Mouse (Mus musculus): ENCODE data around the gene Slc39a13. TPM values are rescaled to one million over a fixed set of nuclear protein-coding genes. Genes with fewer than 3 reads are reported as not detected.

The Slc39a13 gene
- polyA plus RNA-seq, 1 experiment, result 28.0 TPM

- Histone ChIP-seq H3K4me1 (peaks cover 95% of the 10 kb centered on the region), H3K9me3 (no peaks in the 10 kb centered on the region)
Measured at GRCm38 (mm10) chr2:91082844-91083243, 12.6 kb upstream of the Slc39a13 start.

GRCm38 (mm10) chr2:91081775-91082695 is 11.8 kb upstream of the Slc39a13 start, which contains the start of gene Spi1:
Gene Spi1 (plus strand): TSS chr2:91082390.
- Histone ChIP-seq H3K4me3 (replicated peaks) (peak within 1 kb of the TSS; percentile 87), H3K9me3 (no peaks in the 10 kb centered on the region), H3K27me3 (replicated peaks) (no peaks in the 10 kb centered on the region), H3K36me3 (replicated peaks; ENCODE audit: low read length) (no peaks in the 10 kb centered on the region), H3K4me1 (peaks cover 89% of the 10 kb centered on the region)
- TF ChIP-seq FLI1 (IDR thresholded peaks at IDR 0.05; ENCODE audit: low read length) (no peak), GATA1 (IDR thresholded peaks at IDR 0.05; ENCODE audit: borderline replicate concordance, low read length) (no peak)

More at GRCm38 (mm10) chr2:91082844-91083243, 12.6 kb upstream of the Slc39a13 start:
- Histone ChIP-seq H3K4me3 (replicated peaks) (peak overlapping the region; percentile 87), H3K36me3 (replicated peaks; ENCODE audit: low read length) (no peaks in the 10 kb centered on the region), H3K27me3 (replicated peaks) (no peaks in the 10 kb centered on the region)
- TF ChIP-seq FLI1 (IDR thresholded peaks at IDR 0.05; ENCODE audit: low read length) (peak; percentile 88), GATA1 (IDR thresholded peaks at IDR 0.05; ENCODE audit: borderline replicate concordance, low read length) (no peak)

- H3K4me1 ChIP-seq, result peaks cover 81% of the 10 kb centered on the region
- no peaks in the 10 kb centered on the region for H3K27me3 ChIP-seq (replicated peaks)
- no peak for TF ChIP-seq GATA1 (IDR thresholded peaks at IDR 0.05; ENCODE audit: borderline replicate concordance, low read length)
- no peak for TF ChIP-seq FLI1 (IDR thresholded peaks at IDR 0.05; ENCODE audit: low read length)
- H3K9me3 ChIP-seq, result no peaks in the 10 kb centered on the region
- H3K4me3 ChIP-seq (replicated peaks), result peak overlapping the region; percentile 59
- no peaks in the 10 kb centered on the region for H3K36me3 ChIP-seq (replicated peaks; ENCODE audit: low read length)
Measured at GRCm38 (mm10) chr2:91080784-91081513, 10.7 kb upstream of the Slc39a13 start.

GRCm38 (mm10) chr2:91079026-91079384 is 8.8 kb upstream of the Slc39a13 start:
- H3K4me3 ChIP-seq (replicated peaks), result peak overlapping the region; percentile 91
- peaks cover 75% of the 10 kb centered on the region for H3K4me1 ChIP-seq
- TF ChIP-seq FLI1 (IDR thresholded peaks at IDR 0.05; ENCODE audit: low read length) (no peak), GATA1 (IDR thresholded peaks at IDR 0.05; ENCODE audit: borderline replicate concordance, low read length) (no peak)
- no peaks in the 10 kb centered on the region for H3K9me3 ChIP-seq
- H3K27me3 ChIP-seq (replicated peaks), result no peaks in the 10 kb centered on the region
- no peaks in the 10 kb centered on the region for H3K36me3 ChIP-seq (replicated peaks; ENCODE audit: low read length)

GRCm38 (mm10) chr2:91078314-91079025 is 8.3 kb upstream of the Slc39a13 start:
- Histone ChIP-seq H3K27me3 (replicated peaks) (no peaks in the 10 kb centered on the region), H3K9me3 (no peaks in the 10 kb centered on the region), H3K4me3 (replicated peaks) (peak overlapping the region; percentile 91), H3K36me3 (replicated peaks; ENCODE audit: low read length) (no peaks in the 10 kb centered on the region), H3K4me1 (peaks cover 69% of the 10 kb centered on the region)
- TF ChIP-seq FLI1 (IDR thresholded peaks at IDR 0.05; ENCODE audit: low read length) (no peak), GATA1 (IDR thresholded peaks at IDR 0.05; ENCODE audit: borderline replicate concordance, low read length) (no peak)

- no peak for TF ChIP-seq GATA1 (IDR thresholded peaks at IDR 0.05; ENCODE audit: borderline replicate concordance, low read length)
- Histone ChIP-seq H3K4me3 (replicated peaks) (no peak overlapping the region), H3K36me3 (replicated peaks; ENCODE audit: low read length) (no peaks in the 10 kb centered on the region), H3K4me1 (peaks cover 64% of the 10 kb centered on the region), H3K27me3 (replicated peaks) (no peaks in the 10 kb centered on the region), H3K9me3 (no peaks in the 10 kb centered on the region)
Measured at GRCm38 (mm10) chr2:91077957-91078313, 7.7 kb upstream of the Slc39a13 start.

- TF ChIP-seq FLI1 (IDR thresholded peaks at IDR 0.05; ENCODE audit: low read length) (no peak), GATA1 (IDR thresholded peaks at IDR 0.05; ENCODE audit: borderline replicate concordance, low read length) (no peak)
- Histone ChIP-seq H3K4me1 (peaks cover 58% of the 10 kb centered on the region), H3K9me3 (no peaks in the 10 kb centered on the region), H3K4me3 (replicated peaks) (no peak overlapping the region), H3K27me3 (replicated peaks) (no peaks in the 10 kb centered on the region), H3K36me3 (replicated peaks; ENCODE audit: low read length) (peaks cover 18% of the 10 kb centered on the region)
Measured at GRCm38 (mm10) chr2:91072092-91072491, 1.9 kb upstream of the Slc39a13 start.

GRCm38 (mm10) chr2:91071059-91071458 is 842 bp upstream of the Slc39a13 start:
- peaks cover 57% of the 10 kb centered on the region for H3K4me1 ChIP-seq
- peaks cover 29% of the 10 kb centered on the region for H3K36me3 ChIP-seq (replicated peaks; ENCODE audit: low read length)
- no peaks in the 10 kb centered on the region for H3K27me3 ChIP-seq (replicated peaks)
- H3K9me3 ChIP-seq, result no peaks in the 10 kb centered on the region
- TF ChIP-seq FLI1 (IDR thresholded peaks at IDR 0.05; ENCODE audit: low read length) (no peak), GATA1 (IDR thresholded peaks at IDR 0.05; ENCODE audit: borderline replicate concordance, low read length) (no peak)
- peak overlapping the region; percentile 97 for H3K4me3 ChIP-seq (replicated peaks)

GRCm38 (mm10) chr2:91069306-91070000 is 764 bp downstream of the Slc39a13 start:
- no peaks in the 10 kb centered on the region for H3K27me3 ChIP-seq (replicated peaks)
- TF ChIP-seq FLI1 (IDR thresholded peaks at IDR 0.05; ENCODE audit: low read length), result no peak
- no peak for TF ChIP-seq GATA1 (IDR thresholded peaks at IDR 0.05; ENCODE audit: borderline replicate concordance, low read length)
- peak overlapping the region; percentile 97 for H3K4me3 ChIP-seq (replicated peaks)
- no peaks in the 10 kb centered on the region for H3K9me3 ChIP-seq
- H3K36me3 ChIP-seq (replicated peaks; ENCODE audit: low read length), result peaks cover 45% of the 10 kb centered on the region
- peaks cover 50% of the 10 kb centered on the region for H3K4me1 ChIP-seq
